Mouse (Mus musculus) kidney, adult 18-20 months (tissue): ENCODE data around the gene Reep3.

Source experiments
- DNase-seq: peaks from one replicate; pipeline ENCODE4 v3.0.0; 2021

The Reep3 gene

GRCm38 (mm10) chr10:67109635-67110034 lies 12.9 kb upstream of the Reep3 start:
- no peak for DNase-seq

GRCm38 (mm10) chr10:67108096-67108495 lies 11.4 kb upstream of the Reep3 start:
- DNase-seq: no peak

GRCm38 (mm10) chr10:67107017-67107761 lies 10.4 kb upstream of the Reep3 start:
- peak; percentile 41 for DNase-seq

GRCm38 (mm10) chr10:67106400-67106799 lies 9.7 kb upstream of the Reep3 start:
- no peak for DNase-seq

- DNase-seq: no peak
These were observed 8.8 kb upstream of the Reep3 start for GRCm38 (mm10) chr10:67105331-67106217.

- no peak for DNase-seq
These were observed 7.8 kb upstream of the Reep3 start for GRCm38 (mm10) chr10:67104543-67104942.

GRCm38 (mm10) chr10:67100831-67101251 lies 4.1 kb upstream of the Reep3 start:
- DNase-seq: no peak

GRCm38 (mm10) chr10:67100011-67100661 lies 3.4 kb upstream of the Reep3 start:
- DNase-seq: peak; percentile 51

- DNase-seq: no peak
These were observed 2.6 kb upstream of the Reep3 start for GRCm38 (mm10) chr10:67099183-67099929.

GRCm38 (mm10) chr10:67098408-67099050 lies 1.8 kb upstream of the Reep3 start:
- DNase-seq: peak; percentile 33

GRCm38 (mm10) chr10:67097437-67098150 lies 849 bp upstream of the Reep3 start:
- DNase-seq: no peak

- peak; percentile 82 for DNase-seq
These were observed 736 bp downstream of the Reep3 start, which contains the start of gene Jmjd1c for GRCm38 (mm10) chr10:67095798-67096620. Gene Jmjd1c, plus strand, starts transcription at chr10:67096125.

GRCm38 (mm10) chr10:67094922-67095321 lies 1.8 kb downstream of the Reep3 start:
- no peak for DNase-seq

GRCm38 (mm10) chr10:67090611-67091010 lies 6.1 kb downstream of the Reep3 start:
- no peak for DNase-seq

- no peak for DNase-seq
These were observed 9.1 kb downstream of the Reep3 start for GRCm38 (mm10) chr10:67087447-67088226.

GRCm38 (mm10) chr10:67085916-67086315 lies 10.8 kb downstream of the Reep3 start:
- no peak for DNase-seq

GRCm38 (mm10) chr10:67085124-67085523 lies 11.6 kb downstream of the Reep3 start:
- no peak for DNase-seq

- DNase-seq: no peak
These were observed 13.1 kb downstream of the Reep3 start for GRCm38 (mm10) chr10:67083446-67084166.

GRCm38 (mm10) chr10:67082531-67082930 lies 14.2 kb downstream of the Reep3 start:
- DNase-seq: no peak
